Mouse (Mus musculus) lung, postnatal 0 days (tissue): ENCODE results near the gene Mllt6. TPM values are rescaled to one million over a fixed set of nuclear protein-coding genes. Genes with fewer than 3 reads are reported as not detected.

Experiments
- ATAC-seq: fragments of 200-750 bp; cut with Nextera tagmentation; 2 replicates; pipeline ENCODE4 v1.8.0; 2017; ENCODE audit warnings: moderate library complexity
- DNase-seq: peaks from one replicate; pipeline ENCODE4 v3.0.0-alpha.2; 2016; ENCODE audit warnings: low spot score
- H3K27ac ChIP-seq: fragments of 300-500 bp; sonication (generic); 2 replicates; pipeline ENCODE4 v1.5.1; 2014; ENCODE audit warnings: antibody characterized with exemption, mild to moderate bottlenecking, low read length, mixed read lengths
- H3K27me3 ChIP-seq: fragments of 300-500 bp; sonication (generic); replicated peaks from 2 replicates; pipeline ENCODE4 v1.6.1; 2014; ENCODE audit warnings: low read length, mixed read lengths; ENCODE audit not compliant: insufficient read depth
- H3K36me3 ChIP-seq: fragments of 300-500 bp; sonication (generic); 2 replicates; pipeline ENCODE4 v1.6.1; 2014; ENCODE audit warnings: low read length, mixed read lengths; ENCODE audit not compliant: insufficient read depth
- H3K4me1 ChIP-seq: fragments of 300-500 bp; sonication (generic); 2 replicates; pipeline ENCODE4 v1.6.1; 2014; ENCODE audit warnings: antibody characterized with exemption, low read depth, low read length, mixed read lengths; ENCODE audit not compliant: insufficient read depth
- H3K4me2 ChIP-seq: fragments of 300-500 bp; sonication (generic); replicated peaks from 2 replicates; pipeline ENCODE4 v1.6.1; 2014; ENCODE audit warnings: low read depth, mild to moderate bottlenecking, low read length, moderate library complexity, mixed read lengths
- H3K4me3 ChIP-seq: fragments of 300-500 bp; sonication (generic); 2 replicates; pipeline ENCODE4 v1.5.1; 2014; ENCODE audit warnings: low read depth, low read length
- H3K9ac ChIP-seq: fragments of 300-500 bp; sonication (generic); replicated peaks from 2 replicates; pipeline ENCODE4 v1.6.1; 2014; ENCODE audit warnings: low read depth, mild to moderate bottlenecking
- H3K9me3 ChIP-seq: fragments of 300-500 bp; sonication (generic); 2 replicates; pipeline ENCODE4 v1.6.1; 2016; ENCODE audit warnings: low read length, mixed read lengths
- CTCF ChIP-seq: IDR thresholded peaks from 2 replicates; pipeline ENCODE4 v1.5.1; 2016; ENCODE audit warnings: antibody characterized with exemption, mild to moderate bottlenecking
- EP300 ChIP-seq: IDR thresholded peaks from 2 replicates; pipeline ENCODE4 v1.6.1; 2016; ENCODE audit warnings: antibody characterized with exemption, mild to moderate bottlenecking, control low read depth
- WGBS: fragments of 180-500 bp; shearing (Covaris S2); extraction: QIAGEN DNeasy Blood & Tissue Kit; methylation state at CpG from one replicate; pipeline ENCODE4 v1.1.7; 2014; 5-methylcytosine and 5-hydroxymethylcytosine counted together
- polyA plus RNA-seq: library from polyadenylated mRNA; unstranded; fragments of >200 nt; fragmentation: Nextera tagmentation; extraction: Ambion mirVana; gene quantifications from 2 replicates; pipeline ENCODE4 v1.2.1, GENCODE M21; 2015

Gene Mllt6
- polyA plus RNA-seq, 1 experiment from 2014 or later, result 3.0 TPM

DNA sequence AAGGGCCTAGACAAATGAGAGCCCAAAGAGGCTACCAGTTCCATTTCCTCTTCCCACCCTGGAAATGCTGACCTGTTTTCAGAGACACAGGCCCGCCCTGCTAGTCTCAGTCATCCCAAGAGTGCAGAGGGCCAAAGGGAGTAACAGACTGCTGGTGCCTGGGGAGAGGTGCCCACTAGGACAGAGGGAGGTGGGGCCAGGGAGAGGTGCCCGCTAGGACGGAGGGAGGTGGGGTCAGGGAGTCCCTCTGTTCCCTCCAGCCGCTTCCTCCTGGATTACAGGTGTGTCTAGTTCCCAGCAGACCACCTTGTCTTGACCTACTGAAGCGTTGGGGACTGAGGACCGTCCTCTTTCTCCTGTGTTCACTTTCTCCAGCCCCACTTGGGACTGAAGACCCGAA is 21.6 kb downstream of the Mllt6 start:
- 37% methylated on average over 7 of the region's 7 CpGs for WGBS
- H3K4me3 ChIP-seq, result no peak overlapping the region
- H3K4me1 ChIP-seq, result peaks cover 15% of the 10 kb centered on the region; the same call in 1 of the 2 replicates
- ATAC-seq, result no peak
- no peak for TF ChIP-seq CTCF
- no peak for TF ChIP-seq EP300
- H3K9ac ChIP-seq, result no peak overlapping the region
- no peak overlapping the region for H3K4me2 ChIP-seq
- no peak for DNase-seq
- H3K36me3 ChIP-seq, result no peaks in the 10 kb centered on the region; the same call in 1 of the 2 replicates
- H3K27ac ChIP-seq, result peak overlapping the region; percentile 27; the same call in 1 of the 2 replicates
- no peaks in the 10 kb centered on the region for H3K27me3 ChIP-seq
- H3K9me3 ChIP-seq, result no peaks in the 10 kb centered on the region

- Histone ChIP-seq H3K27me3 (no peaks in the 10 kb centered on the region), H3K9ac (no peak within 1 kb of the TSS), H3K4me1 (peaks cover 15% of the 10 kb centered on the region; the same call in 1 of the 2 replicates), H3K9me3 (no peaks in the 10 kb centered on the region), H3K27ac (peak within 1 kb of the TSS; percentile 32), H3K4me3 (peak within 1 kb of the TSS; percentile 12), H3K36me3 (peaks cover 8% of the 10 kb centered on the region), H3K4me2 (peak within 1 kb of the TSS; percentile 52)
- ATAC-seq (peak; percentile 95), DNase-seq (peak; percentile 96)
- under 1% methylated on average over 39 of the region's 43 CpGs for WGBS
- TF ChIP-seq EP300 (no peak), CTCF (no peak)
Measured at GRCm38 (mm10) chr11:97685613-97686321, 22.6 kb downstream of the Mllt6 start, which contains the start of gene Cisd3. TSS of gene Cisd3 (plus strand) at chr11:97685826.

DNA sequence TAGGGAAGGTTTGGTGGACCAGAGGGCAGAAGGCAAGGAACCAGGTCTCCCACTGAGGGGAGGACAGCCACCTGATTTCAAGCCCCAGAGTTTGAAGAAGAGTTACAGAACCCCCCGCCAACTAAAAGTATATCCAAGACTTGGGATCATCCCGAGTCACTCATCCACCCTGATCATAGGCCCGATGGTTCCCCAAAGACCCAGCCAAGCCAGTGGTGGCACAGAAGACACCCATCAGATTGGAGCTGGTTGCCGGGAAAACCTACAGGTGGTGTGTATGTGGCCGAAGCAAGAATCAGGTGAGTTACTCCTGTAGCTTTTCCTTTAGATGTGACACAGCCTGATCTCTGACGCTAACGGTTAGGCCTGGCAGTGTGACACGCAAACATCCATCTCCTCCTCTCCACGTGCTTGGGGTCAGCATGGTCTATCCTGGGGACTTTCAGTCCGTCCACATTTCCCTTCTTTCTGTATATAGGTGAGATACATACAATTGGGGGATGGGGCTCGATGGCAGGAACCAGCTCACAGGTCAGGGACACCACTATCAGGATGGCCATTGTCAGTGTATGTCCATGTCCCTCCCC is 23.2 kb downstream of the Mllt6 start:
- Histone ChIP-seq H3K27ac (0 out of 2 replicates have a peak overlapping the region, but pooled peaks have one; percentile 32), H3K36me3 (peaks cover 10% of the 10 kb centered on the region; the same call in 1 of the 2 replicates), H3K4me3 (peak overlapping the region; percentile 12; the same call in 1 of the 2 replicates), H3K4me1 (peaks cover 15% of the 10 kb centered on the region; the same call in 1 of the 2 replicates), H3K9me3 (no peaks in the 10 kb centered on the region), H3K4me2 (peak overlapping the region; percentile 52), H3K9ac (no peak overlapping the region), H3K27me3 (no peaks in the 10 kb centered on the region)
- TF ChIP-seq EP300, result no peak
- DNase-seq (no peak), ATAC-seq (no peak)
- 53% methylated on average over 11 of the region's 11 CpGs for WGBS

DNA sequence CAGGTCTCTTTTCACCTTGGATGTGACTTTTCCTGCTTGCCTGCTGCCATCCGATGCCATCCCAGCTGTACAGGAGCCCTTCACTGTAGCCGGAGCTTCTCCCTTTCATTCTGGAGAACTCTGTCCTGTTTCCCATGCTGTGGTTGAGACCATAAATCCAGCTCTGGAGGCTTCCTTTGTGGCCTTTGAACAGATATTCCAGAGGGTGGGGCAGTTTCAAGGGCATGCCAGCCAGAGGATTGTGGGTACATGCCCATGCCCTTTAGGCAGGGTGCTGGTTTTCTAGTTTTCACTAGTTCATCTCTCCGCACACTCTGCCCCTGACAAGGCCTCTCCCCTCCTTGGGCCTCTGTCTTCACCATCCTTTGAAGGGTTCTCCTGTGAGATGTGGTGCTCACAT is 23.8 kb downstream of the Mllt6 start:
- no peaks in the 10 kb centered on the region for H3K27me3 ChIP-seq
- H3K4me2 ChIP-seq, result no peak overlapping the region
- WGBS, result 82% methylated on average over 3 of the region's 3 CpGs
- ATAC-seq (no peak), DNase-seq (no peak)
- TF ChIP-seq CTCF (no peak), EP300 (no peak)
- H3K9me3 ChIP-seq, result no peaks in the 10 kb centered on the region
- H3K4me1 ChIP-seq, result peaks cover 12% of the 10 kb centered on the region; the same call in 1 of the 2 replicates
- H3K4me3 ChIP-seq, result no peak overlapping the region
- H3K36me3 ChIP-seq, result peaks cover 10% of the 10 kb centered on the region; the same call in 1 of the 2 replicates
- H3K9ac ChIP-seq, result no peak overlapping the region
- peak overlapping the region; percentile 32; the same call in 1 of the 2 replicates for H3K27ac ChIP-seq

DNA sequence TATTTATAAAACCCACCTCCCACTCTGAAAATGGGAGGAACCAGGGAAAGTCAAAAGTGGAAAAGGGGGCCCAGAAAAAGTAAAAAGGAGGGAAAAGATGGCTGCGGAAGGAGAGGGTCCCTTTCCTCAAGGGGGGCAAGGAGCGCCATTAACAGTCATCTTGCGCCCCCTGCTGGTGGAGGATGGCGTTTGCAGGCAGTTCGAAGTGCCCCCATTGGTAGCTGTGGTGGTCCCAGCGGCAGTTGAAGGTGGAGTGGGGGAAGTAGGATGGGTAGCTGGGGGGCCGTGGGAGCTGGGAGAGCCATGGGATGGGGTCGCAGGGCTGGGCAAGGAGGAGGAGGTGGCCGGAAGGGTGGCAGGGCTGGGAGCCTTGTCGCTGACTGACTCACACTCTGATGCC is 26.6 kb downstream of the Mllt6 start:
- Histone ChIP-seq H3K36me3 (peaks cover 10% of the 10 kb centered on the region; the same call in 1 of the 2 replicates), H3K27ac (no peak overlapping the region), H3K9ac (no peak overlapping the region), H3K9me3 (no peaks in the 10 kb centered on the region), H3K4me2 (no peak overlapping the region), H3K4me1 (peaks cover 10% of the 10 kb centered on the region; the same call in 1 of the 2 replicates), H3K4me3 (no peak overlapping the region), H3K27me3 (no peaks in the 10 kb centered on the region)
- ATAC-seq (no peak), DNase-seq (peak; percentile 67)
- 21% methylated on average over 10 of the region's 10 CpGs for WGBS
- no peak for TF ChIP-seq EP300
- TF ChIP-seq CTCF, result peak; percentile 97

GRCm38 (mm10) chr11:97694435-97694834 is 31.2 kb downstream of the Mllt6 start:
- Histone ChIP-seq H3K36me3 (peaks cover 10% of the 10 kb centered on the region; the same call in 1 of the 2 replicates), H3K27ac (no peak overlapping the region; the same call in 1 of the 2 replicates), H3K27me3 (no peaks in the 10 kb centered on the region), H3K9ac (no peak overlapping the region), H3K4me2 (no peak overlapping the region; the same call in 1 of the 2 replicates), H3K4me1 (peaks cover 23% of the 10 kb centered on the region; the same call in 1 of the 2 replicates), H3K9me3 (no peaks in the 10 kb centered on the region), H3K4me3 (no peak overlapping the region)
- TF ChIP-seq EP300 (no peak), CTCF (no peak)
- ATAC-seq, result no peak
- WGBS, result 71% methylated on average over 4 of the region's 4 CpGs
- DNase-seq, result no peak
